10 mouse cellular contexts compared by ENCODE assay signal in genomic region chr15:83306181-83306580, GRCm38 (mm10). TPM values are rescaled to one million over a fixed set of nuclear protein-coding genes. Genes with fewer than 3 reads are reported as not detected.
A peak's percentile ranks its signal among the peaks of the same experiment; 100 is the strongest.
DNase-seq lines count a peak whose midpoint lies in the region; ATAC-seq lines count a peak whose summit lies in the region.
"Had no signal": no experiment of that assay in that cellular context is flagged by ENCODE, and none has a peak within 500 bp of the region (broad histone marks: within the 10 kb centered on the region; RNA-seq: fewer than 3 reads in every experiment).

No protein-coding gene starts in this region.

- DNase-seq in heart, adult 11 months: peak; percentile 95
- DNase-seq in heart, postnatal 36 days: no peak
- DNase-seq in liver, embryonic 13.5 days: no peak
- peak; percentile 36 for DNase-seq in cerebellum, adult 8-10 months
- DNase-seq in spleen, postnatal 4 days (ENCODE audit: low spot score in 2 of 2): no peak

- 87% methylated on average over 12 of the region's 12 CpGs for WGBS in liver, embryonic 13.5 days (ENCODE audit: insufficient replicate concordance)
- 88% methylated on average over 12 of the region's 12 CpGs for WGBS in liver, embryonic 12.5 days (ENCODE audit: insufficient replicate concordance)
- WGBS in kidney, embryonic 16.5 days: 90% methylated on average over 12 of the region's 12 CpGs

- H3K27ac ChIP-seq in liver, embryonic 13.5 days: peak overlapping the region; percentile 63; the same call in 1 of the 2 replicates
- no peak overlapping the region for H3K27ac ChIP-seq in liver, embryonic 12.5 days
- 0 out of 2 replicates have a peak overlapping the region, but pooled peaks have one; percentile 68 for H3K27ac ChIP-seq in kidney, embryonic 16.5 days (ENCODE audit: low read length)

- ATAC-seq in liver, embryonic 13.5 days (ENCODE audit: low read depth): no peak
- no peak for ATAC-seq in liver, embryonic 12.5 days
- ATAC-seq in kidney, embryonic 16.5 days (ENCODE audit: low FRiP score, low TSS enrichment): no peak
- no peak for ATAC-seq in megakaryocyte progenitor cell, adult 5-6 weeks (replicated peaks; ENCODE audit: poor library complexity)
- ATAC-seq: Patski had no signal

- peaks cover 38% of the 10 kb centered on the region for H3K36me3 ChIP-seq in liver, embryonic 13.5 days
- H3K36me3 ChIP-seq in liver, embryonic 12.5 days: peaks cover 48% of the 10 kb centered on the region
- peaks cover 26% of the 10 kb centered on the region; the same call in 1 of the 2 replicates for H3K36me3 ChIP-seq in kidney, embryonic 16.5 days (ENCODE audit: insufficient read depth, low read length)

- intact Hi-C loops in heart, postnatal 36 days (cut with DNase I): no loop called here

- H3K9ac ChIP-seq in liver, embryonic 13.5 days: no peak overlapping the region
- H3K9ac ChIP-seq in liver, embryonic 12.5 days: no peak overlapping the region
- H3K9ac ChIP-seq in kidney, embryonic 16.5 days (replicated peaks; ENCODE audit: low read length): no peak overlapping the region

- H3K9me3 ChIP-seq in liver, embryonic 13.5 days (replicated peaks): no peaks in the 10 kb centered on the region
- H3K9me3 ChIP-seq in liver, embryonic 12.5 days (replicated peaks): no peaks in the 10 kb centered on the region
- no peaks in the 10 kb centered on the region for H3K9me3 ChIP-seq in kidney, embryonic 16.5 days (ENCODE audit: low read length)

- H3K27me3 ChIP-seq in liver, embryonic 13.5 days: no peaks in the 10 kb centered on the region
- no peaks in the 10 kb centered on the region for H3K27me3 ChIP-seq in liver, embryonic 12.5 days (replicated peaks)
- no peaks in the 10 kb centered on the region for H3K27me3 ChIP-seq in kidney, embryonic 16.5 days (ENCODE audit: insufficient read depth, low read length)
- H3K27me3 ChIP-seq: Patski had no signal

- no peak overlapping the region for H3K4me3 ChIP-seq in liver, embryonic 13.5 days (replicated peaks)
- no peak overlapping the region for H3K4me3 ChIP-seq in liver, embryonic 12.5 days
- no peak overlapping the region for H3K4me3 ChIP-seq in kidney, embryonic 16.5 days (ENCODE audit: low read length)

- no peak overlapping the region for H3K4me2 ChIP-seq in liver, embryonic 13.5 days
- no peak overlapping the region for H3K4me2 ChIP-seq in liver, embryonic 12.5 days
- H3K4me2 ChIP-seq in kidney, embryonic 16.5 days (replicated peaks; ENCODE audit: low read depth, low read length): no peak overlapping the region

- H3K4me1 ChIP-seq in liver, embryonic 13.5 days (replicated peaks): peaks cover 52% of the 10 kb centered on the region
- H3K4me1 ChIP-seq in liver, embryonic 12.5 days: peaks cover 39% of the 10 kb centered on the region
- H3K4me1 ChIP-seq in kidney, embryonic 16.5 days (ENCODE audit: insufficient read depth, low read length): peaks cover 7% of the 10 kb centered on the region

RNA-seq across cellular contexts. Expression of gene Arfgap3, which starts 43.9 kb away (rescaled TPM):
- total RNA-seq in heart, postnatal 36 days (2021): 10 to 100 TPM; 11.0 to 12.2 TPM
- 15.2 and 16.2 TPM in 2 replicates for polyA plus RNA-seq in liver, embryonic 13.5 days (2015; fragmentation: Nextera tagmentation; extraction: Ambion mirVana)
- polyA plus RNA-seq in liver, embryonic 12.5 days (2016; fragmentation: Nextera tagmentation; extraction: Ambion mirVana): 16.2 and 19.9 TPM in 2 replicates
- 39.2 and 41.1 TPM in 2 replicates for polyA plus RNA-seq in kidney, embryonic 16.5 days (2015; fragmentation: Nextera tagmentation; extraction: Ambion mirVana)
- 19.9 and 23.7 TPM in 2 replicates for total RNA-seq in megakaryocyte progenitor cell, adult 5-6 weeks (2015)
- total RNA-seq in megakaryocyte progenitor cell, adult 5-6 weeks (2017): 21.4 and 25.4 TPM in 2 replicates

RNA-seq across cellular contexts. Expression of gene A4galt, which starts 54.6 kb away (rescaled TPM):
- total RNA-seq in heart, postnatal 36 days (2021): 1 to 10 TPM; 3.4 to 8.3 TPM
- 0.05 and 0.07 TPM in 2 replicates for polyA plus RNA-seq in liver, embryonic 13.5 days (2015; fragmentation: Nextera tagmentation; extraction: Ambion mirVana)
- polyA plus RNA-seq in liver, embryonic 12.5 days (2016; fragmentation: Nextera tagmentation; extraction: Ambion mirVana): 0.08 TPM in 2 replicates
- polyA plus RNA-seq in kidney, embryonic 16.5 days (2015; fragmentation: Nextera tagmentation; extraction: Ambion mirVana): 22.9 and 26.8 TPM in 2 replicates
- total RNA-seq in megakaryocyte progenitor cell, adult 5-6 weeks (2015): not detected in 2 replicates
- total RNA-seq in megakaryocyte progenitor cell, adult 5-6 weeks (2017): not detected in 2 replicates
- total RNA-seq: monocyte, adult 5-6 weeks had no signal

Comparison
In these comparisons a context has a peak if more than half of its experiments do, and no peak if none do; other contexts are left out.
1. DNase-seq: peak in heart, adult 11 months (single experiment) and cerebellum, adult 8-10 months (single experiment); none in heart, postnatal 36 days (0 of 2), liver, embryonic 13.5 days (single experiment) and spleen, postnatal 4 days (0 of 2).
2. RNA of gene A4galt, which starts 54.6 kb away (polyA plus RNA-seq): 22.9 to 26.8 TPM in kidney, embryonic 16.5 days; 0.08 TPM in liver, embryonic 12.5 days and 0.05 to 0.07 TPM in liver, embryonic 13.5 days; every median in the first group is over 10 times any median in the second.